Mouse (Mus musculus) gastrocnemius, postnatal 4 days (tissue): ENCODE results near the gene Xxylt1. TPM values are rescaled to one million over a fixed set of nuclear protein-coding genes. Genes with fewer than 3 reads are reported as not detected.

ENCODE experiments used
- DNase-seq, 2 experiments: peaks; one replicate each; pipeline ENCODE4 v3.0.0; 2021 to 2022; ENCODE audit warnings: low spot score in 2 of 2, mixed read lengths in 2 of 2
- total RNA-seq, 2 experiments: library from RNA; stranded (reverse); gene quantifications; 2 replicates each; pipeline ENCODE4 v1.2.3; 2021

Gene Xxylt1
- total RNA-seq, 2 experiments from 2014 or later = 12.7 to 12.9 TPM

DNA sequence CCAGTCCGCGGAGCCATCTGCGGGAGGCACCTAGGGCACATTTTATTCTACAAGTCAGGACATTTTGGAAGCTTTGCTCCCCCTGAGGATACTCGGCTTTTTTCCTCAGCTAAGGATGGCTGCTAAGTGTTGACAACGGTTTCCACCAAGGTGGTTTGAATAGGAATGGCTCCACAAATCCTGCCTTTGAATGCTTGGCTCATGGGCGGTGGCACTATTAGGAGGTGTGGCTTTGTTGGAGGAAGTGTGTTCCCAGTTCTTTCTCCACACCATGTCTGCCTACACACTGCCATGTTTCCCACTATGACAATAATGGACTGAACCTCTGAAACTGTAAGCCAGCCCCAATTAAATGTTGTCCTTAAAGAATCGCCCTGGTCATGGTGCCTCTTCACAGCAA is 55.7 kb downstream of the Xxylt1 start:
- DNase-seq = no peak

- no peak for DNase-seq
These were observed 56.2 kb downstream of the Xxylt1 start for GRCm38 (mm10) chr16:31024997-31025396.

DNA sequence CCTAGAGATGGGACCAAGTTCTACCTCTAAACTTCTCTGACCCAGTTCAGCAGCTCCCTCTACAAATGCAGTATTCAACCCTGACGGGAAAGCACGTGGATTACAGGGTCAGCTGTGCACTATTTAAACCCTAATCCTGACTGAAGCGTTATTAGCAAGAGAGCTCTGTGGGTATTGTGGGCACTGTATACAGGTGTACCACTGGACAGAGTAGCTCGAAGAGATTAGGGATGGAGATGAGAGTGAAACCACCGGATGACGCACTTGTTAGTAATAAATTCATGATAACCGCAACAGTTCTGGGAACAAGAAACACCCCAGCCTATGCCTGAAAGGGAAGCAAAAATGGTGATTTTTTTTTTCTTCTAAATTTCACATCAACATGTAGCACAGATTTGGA is 57.0 kb downstream of the Xxylt1 start:
- no peak for DNase-seq

DNA sequence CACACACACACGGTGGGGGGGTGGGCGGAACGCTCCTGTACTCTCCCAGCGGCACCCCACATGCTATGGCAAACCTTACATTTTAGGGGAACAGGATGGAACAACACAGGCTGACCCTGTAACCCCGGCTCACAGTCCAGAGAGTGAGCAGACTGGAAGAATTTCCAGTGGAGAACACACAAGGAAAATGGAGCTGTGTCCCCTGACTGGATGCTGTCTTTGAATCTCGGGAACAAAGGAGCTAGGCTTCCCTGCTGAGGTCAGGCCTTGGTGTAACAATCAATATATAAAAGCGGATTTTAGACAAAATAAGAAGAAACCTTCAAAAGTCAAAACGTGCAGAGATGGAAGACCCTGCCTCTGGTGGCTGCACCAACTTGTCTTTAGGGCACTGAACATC is 57.4 kb downstream of the Xxylt1 start:
- no peak for DNase-seq

GRCm38 (mm10) chr16:31022287-31022686 is 58.9 kb downstream of the Xxylt1 start:
- DNase-seq = no peak

DNA sequence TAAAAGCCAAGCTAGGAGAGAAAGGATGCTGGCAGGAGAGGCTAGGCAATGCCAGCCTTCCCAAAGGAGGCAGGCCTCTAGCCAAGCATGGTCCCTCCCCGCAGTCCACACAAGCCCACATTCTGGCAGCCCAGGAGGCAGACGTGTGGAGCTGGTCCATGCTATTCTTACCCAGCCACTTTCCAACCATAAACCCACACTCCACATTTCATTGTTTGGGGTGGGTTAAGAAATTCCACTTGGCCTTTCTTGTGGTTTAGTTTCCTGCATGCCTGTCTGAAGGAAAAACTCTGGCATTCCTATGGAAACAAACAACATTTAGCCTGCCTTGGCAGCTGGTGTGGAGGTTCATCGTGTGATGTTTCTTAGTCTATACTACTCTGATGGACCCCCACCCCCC is 61.7 kb downstream of the Xxylt1 start:
- no peak for DNase-seq

DNA sequence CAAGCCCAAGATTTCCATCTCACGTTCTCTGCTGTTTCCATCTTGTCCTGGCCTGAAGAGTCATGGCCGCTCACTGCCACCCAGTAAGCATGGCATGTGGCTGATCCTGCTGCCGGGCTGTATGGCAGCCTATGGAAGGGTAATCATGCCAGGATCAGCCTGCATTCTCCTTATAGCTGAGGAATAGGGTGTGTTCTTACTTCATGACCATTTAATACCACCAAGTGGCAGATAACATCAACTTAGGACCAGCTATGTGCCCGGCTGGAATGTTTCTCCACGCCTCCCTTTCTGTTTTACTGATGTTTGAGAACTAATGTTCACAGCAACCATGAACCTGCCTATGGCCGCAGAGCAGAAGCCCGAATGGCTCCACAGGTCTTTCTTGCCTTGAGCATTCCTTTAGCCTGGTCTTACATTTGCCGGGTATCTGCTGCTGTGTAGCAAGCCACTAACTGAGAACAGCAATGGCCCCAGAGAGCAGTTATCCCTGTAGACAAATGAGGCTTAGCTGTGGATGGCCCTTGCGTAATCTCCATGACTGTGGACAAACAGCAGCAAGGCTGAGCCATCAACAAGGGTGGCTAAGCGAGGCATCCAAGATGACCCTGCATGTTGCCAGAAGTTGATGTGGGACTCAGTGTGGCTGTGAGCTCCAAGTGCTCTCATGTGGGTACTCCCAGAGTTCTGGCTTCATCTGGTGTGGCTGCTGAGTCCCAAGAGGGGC is 63.4 kb downstream of the Xxylt1 start:
- no peak for DNase-seq

DNA sequence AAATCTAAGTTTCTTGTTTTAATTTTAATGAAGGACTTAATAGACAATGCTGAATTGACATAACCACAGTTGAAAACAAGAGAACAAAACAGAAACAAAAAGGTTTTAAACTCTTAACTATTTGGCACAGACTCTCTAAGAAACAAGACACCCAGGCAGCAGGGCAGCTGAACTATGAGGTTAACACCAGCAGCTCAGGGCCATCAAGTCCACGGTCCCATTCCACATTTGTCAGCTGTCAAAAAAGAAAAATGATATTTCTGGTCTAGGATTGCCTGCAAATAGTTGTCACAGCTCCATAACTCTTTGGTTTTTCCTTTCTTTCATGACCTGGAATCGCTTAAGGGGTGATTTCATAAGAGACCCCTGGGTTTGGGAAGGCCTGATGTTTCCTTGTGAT is 64.6 kb downstream of the Xxylt1 start:
- no peak for DNase-seq

DNA sequence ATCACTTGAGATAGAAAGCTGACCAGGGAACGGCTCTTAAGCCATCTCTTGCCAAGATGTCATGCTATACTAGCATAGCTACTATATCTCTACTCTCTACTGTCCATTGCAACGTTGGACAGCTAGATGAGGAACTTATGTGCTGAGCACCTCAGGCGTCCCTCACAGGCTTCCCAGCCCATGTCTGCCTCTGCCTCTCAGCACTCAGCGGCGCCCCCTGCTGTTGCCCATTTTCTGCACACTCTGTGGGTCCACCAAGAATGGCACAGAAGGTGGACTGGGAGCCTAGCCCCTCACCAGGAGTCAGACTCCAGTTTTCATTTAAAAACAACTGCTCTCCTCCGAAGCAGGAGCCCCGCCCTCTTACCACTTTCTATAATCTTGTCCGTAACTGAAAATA is 65.1 kb downstream of the Xxylt1 start:
- DNase-seq = peak in 1 of 2 experiments; percentile 41

DNA sequence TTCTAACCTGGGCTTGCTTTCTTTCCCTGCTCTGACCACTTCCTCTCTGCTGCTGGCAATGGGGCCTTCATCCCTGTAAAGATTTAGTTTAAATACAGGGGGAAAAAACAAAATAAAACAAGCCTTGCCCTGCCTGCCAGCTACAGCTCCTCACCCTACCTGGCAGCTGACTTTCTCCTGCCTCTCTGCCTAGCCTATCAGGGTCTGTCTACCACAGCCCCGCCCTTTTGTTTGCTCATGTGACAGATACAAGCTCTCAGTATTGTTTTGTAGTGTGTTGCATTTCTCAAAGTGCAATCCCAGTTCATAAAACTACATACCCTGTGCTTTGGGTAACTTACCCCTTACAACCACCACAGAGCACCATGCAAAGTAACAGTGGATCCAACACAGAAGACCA is 66.0 kb downstream of the Xxylt1 start:
- no peak for DNase-seq

DNA sequence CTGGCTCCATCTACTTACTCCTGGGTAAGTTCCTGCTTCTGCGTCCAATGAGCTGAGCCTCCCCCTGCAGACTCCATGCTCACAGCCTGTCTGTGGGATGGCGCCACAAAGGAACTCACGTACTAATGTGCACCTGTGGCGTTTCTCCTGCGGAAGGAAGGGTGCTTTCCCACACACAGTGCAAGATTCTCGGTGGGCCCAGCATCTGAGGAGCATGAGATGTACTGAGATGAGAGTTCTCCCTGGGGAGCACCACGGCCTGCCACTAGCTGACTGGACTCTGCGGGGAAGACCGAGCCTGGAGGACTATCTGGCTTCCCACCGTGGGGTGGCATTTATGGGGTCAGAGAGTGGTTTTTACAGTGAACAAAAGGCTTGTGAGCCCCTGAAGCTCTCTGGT is 69.0 kb downstream of the Xxylt1 start:
- DNase-seq = no peak

DNA sequence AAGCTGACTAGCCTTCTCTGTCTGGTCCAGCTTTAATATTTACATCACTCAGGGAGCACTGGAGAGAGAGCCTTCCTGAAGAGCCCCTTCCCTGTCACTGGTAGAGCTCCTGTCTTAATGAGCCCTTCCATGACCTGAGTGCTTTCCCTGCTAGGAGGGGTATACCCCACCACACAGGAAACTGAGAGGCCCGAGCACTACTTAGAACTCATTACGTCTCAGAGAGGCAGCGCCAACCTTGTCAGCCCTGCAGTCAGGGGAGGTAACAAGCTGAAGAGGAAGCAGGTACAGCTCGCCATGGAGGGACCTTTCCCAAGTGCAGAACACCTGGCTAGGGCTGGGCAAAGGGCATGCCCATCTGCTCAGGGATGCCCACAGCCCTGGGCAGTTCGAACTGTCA is 70.8 kb downstream of the Xxylt1 start:
- DNase-seq = no peak

- DNase-seq = no peak
These were observed 72.9 kb downstream of the Xxylt1 start for GRCm38 (mm10) chr16:31008326-31008725.

- no peak for DNase-seq
These were observed 73.7 kb downstream of the Xxylt1 start for GRCm38 (mm10) chr16:31007582-31007981.

- no peak for DNase-seq
These were observed 75.5 kb downstream of the Xxylt1 start for GRCm38 (mm10) chr16:31005693-31006092.

GRCm38 (mm10) chr16:31004321-31004682 is 76.9 kb downstream of the Xxylt1 start:
- DNase-seq = no peak

GRCm38 (mm10) chr16:31003592-31004320 is 77.5 kb downstream of the Xxylt1 start:
- peak in 1 of 2 experiments; percentile 49 for DNase-seq

GRCm38 (mm10) chr16:31002926-31003325 is 78.3 kb downstream of the Xxylt1 start:
- DNase-seq = no peak

- no peak for DNase-seq
These were observed 79.1 kb downstream of the Xxylt1 start for GRCm38 (mm10) chr16:31002117-31002516.

DNA sequence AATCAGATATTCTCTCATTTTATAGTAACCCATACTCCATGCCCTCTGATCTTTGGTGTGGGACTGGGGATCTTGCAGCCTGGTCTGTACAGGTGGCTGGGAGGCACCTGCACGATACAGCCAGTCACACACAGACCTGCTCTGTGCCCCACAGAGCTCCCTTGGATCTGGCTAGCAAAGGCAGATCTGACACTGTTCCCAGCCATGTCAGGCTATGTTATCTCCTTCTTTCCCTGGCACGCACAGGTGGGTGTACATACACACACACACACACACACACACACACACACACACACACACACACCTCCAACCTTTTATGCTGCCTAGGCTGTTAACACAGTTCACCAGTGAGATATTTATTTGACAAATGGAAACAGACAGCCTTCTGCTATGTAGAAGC is 82.5 kb downstream of the Xxylt1 start:
- DNase-seq = no peak

DNA sequence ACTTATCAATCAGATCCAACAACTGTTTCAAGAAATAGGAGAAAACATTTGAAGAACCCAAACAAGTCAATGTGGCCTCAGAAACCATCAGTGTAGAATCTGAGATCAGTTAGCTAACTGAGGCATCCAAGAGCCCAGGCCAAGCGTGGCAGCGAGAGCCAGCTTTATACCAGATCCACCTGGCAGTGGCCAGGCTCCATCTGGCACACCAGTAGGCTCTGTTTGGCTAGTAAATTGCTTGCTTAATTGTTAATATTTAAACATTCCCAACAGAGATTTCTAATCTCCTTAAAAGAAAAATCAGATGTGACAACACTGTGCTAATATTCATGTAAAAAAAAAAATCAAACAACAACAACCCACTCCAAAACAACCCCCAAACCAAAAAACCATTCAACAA is 83.2 kb downstream of the Xxylt1 start:
- no peak for DNase-seq

DNA sequence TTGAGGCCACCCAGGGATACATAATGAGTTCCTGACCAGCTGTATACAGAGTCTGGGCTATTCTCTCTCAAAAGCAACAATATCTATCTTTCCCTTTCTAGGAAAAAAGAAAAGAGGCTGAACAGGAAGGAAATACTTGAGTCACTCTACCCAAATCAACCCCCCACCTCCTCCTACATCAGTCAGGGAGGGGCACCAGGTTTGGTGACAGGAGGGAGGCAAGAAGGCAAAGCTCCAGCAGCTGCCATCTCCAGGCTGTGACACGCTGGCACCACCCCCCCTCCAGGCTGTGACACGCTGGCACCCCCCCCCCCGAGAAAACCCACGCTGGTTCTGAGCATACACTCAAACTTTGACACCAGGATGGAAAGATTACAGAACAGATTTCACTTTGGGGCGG is 85.8 kb downstream of the Xxylt1 start:
- no peak for DNase-seq

DNA sequence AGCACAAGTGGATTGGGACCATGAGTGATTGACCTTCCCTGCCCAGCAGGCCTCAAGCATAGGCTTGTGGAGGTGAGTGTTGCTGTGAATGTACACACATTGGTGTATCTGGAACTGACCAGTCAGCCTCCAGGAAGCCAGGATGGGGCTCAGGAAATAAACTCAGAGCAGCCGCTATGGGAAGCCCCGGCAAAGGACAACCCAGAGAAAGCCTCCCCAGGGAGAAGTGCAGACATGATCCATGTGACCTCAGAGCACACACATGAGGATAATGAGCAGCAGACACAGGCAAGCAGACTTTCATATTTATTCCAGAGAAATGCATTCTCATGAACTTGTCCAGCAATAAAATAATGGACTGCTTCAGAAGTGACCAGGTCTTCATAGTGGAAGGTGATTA is 86.4 kb downstream of the Xxylt1 start:
- DNase-seq = no peak
